ENCODE assay signal across 17 mouse cellular contexts in genomic region chr7:74944421-74945098, GRCm38 (mm10).
DNase-seq lines count a peak whose midpoint lies in the region; ATAC-seq and TF ChIP-seq lines count a peak whose summit lies in the region.
"Had no signal": no experiment of that assay in that cellular context is flagged by ENCODE, and none has a peak within 500 bp of the region (broad histone marks: within the 10 kb centered on the region; RNA-seq: fewer than 3 reads in every experiment).

No protein-coding gene starts in this region.

- H3K9me3 ChIP-seq in midbrain, postnatal 0 days (ENCODE audit: low read length) = no peaks in the 10 kb centered on the region
- H3K9me3 ChIP-seq: heart, embryonic 10.5 days; hindbrain, embryonic 15.5 days; limb, embryonic 13.5 days; stomach, embryonic 15.5 days had no signal

- no peaks in the 10 kb centered on the region for H3K4me1 ChIP-seq in midbrain, postnatal 0 days (ENCODE audit: insufficient read depth, low read length)
- H3K4me1 ChIP-seq: heart, embryonic 10.5 days; hindbrain, embryonic 15.5 days; limb, embryonic 13.5 days; stomach, embryonic 15.5 days had no signal

- WGBS in midbrain, postnatal 0 days = 65% methylated on average over 5 of the region's 5 CpGs

- no peaks in the 10 kb centered on the region for H3K36me3 ChIP-seq in midbrain, postnatal 0 days (ENCODE audit: insufficient read depth, low read length)
- H3K36me3 ChIP-seq: heart, embryonic 10.5 days; hindbrain, embryonic 15.5 days; limb, embryonic 13.5 days; stomach, embryonic 15.5 days had no signal

- H3K9ac ChIP-seq in midbrain, postnatal 0 days (replicated peaks; ENCODE audit: low read length, poor library complexity, severe bottlenecking) = no peak overlapping the region
- H3K9ac ChIP-seq: hindbrain, embryonic 15.5 days; limb, embryonic 13.5 days; liver, postnatal 0 days; stomach, embryonic 15.5 days had no signal

- H3K4me3 ChIP-seq in left cerebral cortex, adult 2 months = no peak overlapping the region
- H3K4me3 ChIP-seq in midbrain, postnatal 0 days (ENCODE audit: low read depth, low read length) = no peak overlapping the region
- H3K4me3 ChIP-seq: heart, embryonic 10.5 days; hindbrain, embryonic 15.5 days; limb, embryonic 13.5 days; stomach, embryonic 15.5 days had no signal

- intact Hi-C loops in left cerebral cortex, adult 2 months (cut with DNase I) = loop anchor here (10.0 kb wide), 1 partner anchor 390 kb away; the partner anchor contains the start of gene Slco3a1

- no peaks in the 10 kb centered on the region for H3K27me3 ChIP-seq in midbrain, postnatal 0 days (ENCODE audit: insufficient read depth, low read length)
- H3K27me3 ChIP-seq: hindbrain, embryonic 15.5 days; limb, embryonic 13.5 days; stomach, embryonic 15.5 days had no signal

- ATAC-seq in frontal cortex, adult (ENCODE audit: low TSS enrichment) = peak; percentile 59; the same call in 1 of the 2 replicates
- ATAC-seq in granulocyte monocyte progenitor cell, adult 5-6 weeks (replicated peaks; ENCODE audit: poor library complexity, severe bottlenecking) = peak; percentile 72
- ATAC-seq in midbrain, postnatal 0 days (ENCODE audit: low FRiP score) = no peak
- ATAC-seq: liver, postnatal 0 days had no signal

- H3K27ac ChIP-seq in left cerebral cortex, adult 2 months = no peak overlapping the region
- H3K27ac ChIP-seq in midbrain, postnatal 0 days (ENCODE audit: low read depth, low read length) = no peak overlapping the region
- H3K27ac ChIP-seq: heart, embryonic 10.5 days; hindbrain, embryonic 15.5 days; limb, embryonic 13.5 days; stomach, embryonic 15.5 days had no signal

- TF ChIP-seq CTCF in left cerebral cortex, adult 2 months (IDR thresholded peaks at IDR 0.05) = no peak
- TF ChIP-seq CTCF in midbrain, postnatal 0 days (IDR thresholded peaks at IDR 0.05) = no peak

- no peak for DNase-seq in frontal cortex, postnatal 14 days (ENCODE audit: low spot score in 2 of 2)
- DNase-seq in brain, embryonic 18.5 days (ENCODE audit: low read depth, low spot score) = peak; percentile 51
- peak; percentile 28 for DNase-seq in cerebellum, adult 9-11 months
- no peak for DNase-seq in left cerebral cortex, adult 2 months (ENCODE audit: extremely low spot score in 1 of 2, low spot score in 2 of 2)
- DNase-seq in midbrain, postnatal 0 days (ENCODE audit: low spot score) = no peak
- DNase-seq: gastrocnemius, postnatal 25 days; kidney, adult 11 months; kidney, postnatal 10 days; liver, postnatal 0 days; lung, postnatal 14 days; right cerebral cortex, postnatal 14 days had no signal

- no peak overlapping the region for H3K4me2 ChIP-seq in midbrain, postnatal 0 days (ENCODE audit: low read depth, low read length, poor library complexity, severe bottlenecking)
- H3K4me2 ChIP-seq: hindbrain, embryonic 15.5 days; limb, embryonic 13.5 days; stomach, embryonic 15.5 days had no signal

Comparison
In these comparisons a context has a peak if more than half of its experiments do, and no peak if none do; other contexts are left out.
1. DNase-seq: peak in brain, embryonic 18.5 days (single experiment) and cerebellum, adult 9-11 months (single experiment); none in frontal cortex, postnatal 14 days (0 of 2), left cerebral cortex, adult 2 months (0 of 2) and midbrain, postnatal 0 days (single experiment).